Mouse (Mus musculus) CH12.LX (cell line): Measurements from ENCODE around the gene Ptpn20. TPM values are rescaled to one million over a fixed set of nuclear protein-coding genes. Genes with fewer than 3 reads are reported as not detected.

Source experiments
- DNase-seq: peaks from one replicate; pipeline ENCODE4 v3.0.0-alpha.2; 2013; ENCODE audit errors: extremely low read depth
- H3K27ac ChIP-seq: 2 replicates; pipeline ENCODE4 v1.5.1; 2012; ENCODE audit warnings: low read depth, mild to moderate bottlenecking, control low read depth, moderate library complexity; ENCODE audit not compliant: insufficient read depth
- H3K27me3 ChIP-seq: replicated peaks from 2 replicates; pipeline ENCODE3; 2012; ENCODE audit warnings: inconsistent platforms
- H3K36me3 ChIP-seq, 2 experiments: replicated peaks in 1 of 2; 2 replicates each; pipeline versions ENCODE3 to v1.6.1; 2012; ENCODE audit warnings: inconsistent platforms in 1 of 2, low read length in 1 of 2, mild to moderate bottlenecking in 1 of 2, mixed read lengths in 1 of 2, moderate library complexity in 1 of 2; ENCODE audit not compliant: control insufficient read depth in 1 of 2, insufficient read depth in 1 of 2
- H3K4me1 ChIP-seq, 2 experiments: 2 replicates each; pipeline ENCODE4 v1.6.1; 2012; ENCODE audit warnings: inconsistent platforms in 1 of 2, moderate library complexity in 1 of 2; ENCODE audit not compliant: insufficient read depth in 2 of 2, control insufficient read depth in 1 of 2
- H3K4me2 ChIP-seq: 2 replicates; pipeline ENCODE4 v1.6.1; 2012; ENCODE audit warnings: low read depth, mild to moderate bottlenecking, control low read depth; ENCODE audit not compliant: poor library complexity, insufficient read depth, severe bottlenecking
- H3K4me3 ChIP-seq, 3 experiments: fragments of 150-350 bp in 1 of 3; sonication (generic) in 1 of 3; replicated peaks in 1 of 3; 2 replicates each; pipeline versions ENCODE3 to v1.5.1; 2011 to 2012; ENCODE audit warnings: low read depth in 2 of 3, low read length in 2 of 3, mild to moderate bottlenecking in 2 of 3, moderate library complexity in 2 of 3, control low read depth in 1 of 3, improper control_type of control experiment in 1 of 3, inconsistent platforms in 1 of 3, mixed read lengths in 1 of 3; ENCODE audit not compliant: poor library complexity in 1 of 3
- H3K79me2 ChIP-seq: replicated peaks from 2 replicates; pipeline ENCODE4 v1.6.1; 2012; ENCODE audit warnings: mild to moderate bottlenecking, moderate library complexity; ENCODE audit not compliant: control insufficient read depth, poor library complexity, insufficient read depth, severe bottlenecking; ENCODE audit errors: extremely low read depth
- H3K9ac ChIP-seq: 2 replicates; pipeline ENCODE4 v1.6.1; 2012; ENCODE audit warnings: low read depth, mild to moderate bottlenecking, control low read depth, moderate library complexity; ENCODE audit not compliant: insufficient read depth
- H3K9me3 ChIP-seq: replicated peaks from 2 replicates; pipeline ENCODE3; 2012; ENCODE audit warnings: low read length, inconsistent platforms, mixed read lengths
- E2F4 ChIP-seq: IDR thresholded peaks from 2 replicates; pipeline ENCODE4 v1.6.1; 2011; ENCODE audit warnings: low read depth, low read length, improper control_type of control experiment; ENCODE audit not compliant: insufficient replicate concordance
- ELF1 ChIP-seq: IDR thresholded peaks from 2 replicates; pipeline ENCODE4 v1.6.1; 2014; ENCODE audit warnings: low read depth, mild to moderate bottlenecking, inconsistent platforms, low read length, improper control_type of control experiment
- ETS1 ChIP-seq: conservative IDR thresholded peaks from 2 replicates; pipeline ENCODE4 v1.6.1; 2012; ENCODE audit warnings: low read depth, mild to moderate bottlenecking, inconsistent platforms, low read length, improper control_type of control experiment, moderate library complexity
- HCFC1 ChIP-seq: IDR thresholded peaks from 2 replicates; pipeline ENCODE4 v1.6.1; 2012; ENCODE audit warnings: low read depth, mild to moderate bottlenecking, inconsistent platforms, low read length, improper control_type of control experiment
- IRF4 ChIP-seq: IDR thresholded peaks from 2 replicates; pipeline ENCODE4 v1.6.1; 2014; ENCODE audit warnings: low read depth, mild to moderate bottlenecking, inconsistent platforms, low read length, improper control_type of control experiment
- JUND ChIP-seq: conservative IDR thresholded peaks from 2 replicates; pipeline ENCODE4 v1.6.1; 2011; ENCODE audit warnings: low read depth, low read length, improper control_type of control experiment
- KAT2A ChIP-seq: IDR thresholded peaks from 2 replicates; pipeline ENCODE4 v1.6.1; 2012; ENCODE audit warnings: low read length, improper control_type of control experiment, inconsistent platforms; ENCODE audit not compliant: insufficient replicate concordance
- MAFK ChIP-seq: IDR thresholded peaks from 2 replicates; pipeline ENCODE4 v1.6.1; 2011; ENCODE audit warnings: low read length, improper control_type of control experiment; ENCODE audit not compliant: insufficient replicate concordance
- MAZ ChIP-seq: IDR thresholded peaks from 2 replicates; pipeline ENCODE4 v1.6.1; 2012; ENCODE audit warnings: low read depth, mild to moderate bottlenecking, inconsistent platforms, low read length, improper control_type of control experiment, moderate library complexity
- MEF2A ChIP-seq: IDR thresholded peaks from 2 replicates; pipeline ENCODE4 v1.6.1; 2014; ENCODE audit warnings: low read depth, mild to moderate bottlenecking, inconsistent platforms, low read length, improper control_type of control experiment, borderline replicate concordance
- MXI1 ChIP-seq: IDR thresholded peaks from 2 replicates; pipeline ENCODE4 v1.6.1; 2011; ENCODE audit warnings: mild to moderate bottlenecking, low read depth, low read length, improper control_type of control experiment
- MYC ChIP-seq: IDR thresholded peaks from 2 replicates; pipeline ENCODE4 v1.6.1; 2011; ENCODE audit warnings: low read depth, mild to moderate bottlenecking, improper control_type of control experiment, low read length
- NELFE ChIP-seq: IDR thresholded peaks from 2 replicates; pipeline ENCODE4 v1.6.1; 2011; ENCODE audit warnings: low read depth, low read length, improper control_type of control experiment
- NRF1 ChIP-seq: IDR thresholded peaks from 2 replicates; pipeline ENCODE4 v1.6.1; 2014; ENCODE audit warnings: low read depth, mild to moderate bottlenecking, inconsistent platforms, low read length, improper control_type of control experiment, moderate library complexity
- PAX5 ChIP-seq: IDR thresholded peaks from 2 replicates; pipeline ENCODE4 v1.6.1; 2012; ENCODE audit warnings: low read length, inconsistent platforms, mixed read lengths
- POLR2A ChIP-seq: IDR thresholded peaks from 2 replicates; pipeline ENCODE4 v1.6.1; 2011; ENCODE audit warnings: low read depth, mild to moderate bottlenecking, improper control_type of control experiment, low read length
- POLR2AphosphoS2 ChIP-seq: IDR thresholded peaks from 2 replicates; pipeline ENCODE4 v1.6.1; 2011; ENCODE audit warnings: low read depth, low read length, improper control_type of control experiment
- SMC3 ChIP-seq: IDR thresholded peaks from 2 replicates; pipeline ENCODE4 v1.6.1; 2011; ENCODE audit warnings: low read depth, low read length, improper control_type of control experiment
- TBP ChIP-seq: conservative IDR thresholded peaks from 2 replicates; pipeline ENCODE4 v1.6.1; 2011; ENCODE audit warnings: low read depth, low read length, improper control_type of control experiment
- ZC3H11A ChIP-seq: IDR thresholded peaks from 2 replicates; pipeline ENCODE4 v1.6.1; 2012; ENCODE audit warnings: low read depth, mild to moderate bottlenecking, inconsistent platforms, low read length, improper control_type of control experiment
- dilution Hi-C: fragments of 300-500 bp; cut with MboI; formaldehyde crosslinking; loops from 2 replicates; pipeline ENCODE4 v1.14.3; 2020; ENCODE audit warnings: low sequenced_read_pairs; ENCODE audit not compliant: extremely low pct_unique_long_range_greater_than_20kb, extremely low pct_ligation_motif_present
- in situ Hi-C: fragments of 300-500 bp; cut with MboI; formaldehyde crosslinking; loops from 3 replicates; pipeline ENCODE4 v1.14.3; 2019; ENCODE audit warnings: low sequenced_read_pairs, low pct_ligation_motif_present, low pct_unique_long_range_greater_than_20kb, mixed read lengths
- polyA plus RNA-seq: library from polyadenylated mRNA; unstranded; fragments of >175 nt; gene quantifications from 2 replicates; pipeline ENCODE4 v1.2.1, GENCODE M21; 2012; ENCODE audit warnings: low read depth; ENCODE audit not compliant: insufficient read length
- total RNA-seq, 2 experiments: library from RNA; depleted of rRNA; stranded (reverse); fragments of 300-350 nt in 1 of 2; fragments of >200 nt in 1 of 2; gene quantifications; 2 replicates each; pipeline ENCODE4 v1.2.3; 2012 to 2014

The Ptpn20 gene
- total and polyA plus RNA-seq, 3 experiments: 0.10 to 0.11 TPM; not detected in 1

- Histone ChIP-seq H3K36me3 (no peaks in the 10 kb centered on the region), H3K4me1 (no peaks in the 10 kb centered on the region), H3K79me2 (no peaks in the 10 kb centered on the region), H3K4me2 (no peak overlapping the region), H3K9ac (no peak overlapping the region), H3K27ac (no peak overlapping the region), H3K27me3 (no peaks in the 10 kb centered on the region), H3K4me3 (no peak overlapping the region), H3K9me3 (no peaks in the 10 kb centered on the region)
- in situ Hi-C loops (no loop called here), dilution Hi-C loops (no loop called here)
- DNase-seq: no peak
- TF ChIP-seq ETS1 (no peak), MXI1 (no peak), HCFC1 (no peak), JUND (no peak), POLR2A (no peak), IRF4 (no peak), ZC3H11A (no peak), NRF1 (no peak), ELF1 (no peak), MYC (no peak), E2F4 (no peak), SMC3 (no peak), KAT2A (no peak), MAFK (no peak)
Observed at GRCm38 (mm10) chr14:33658331-33658730, 69.3 kb downstream of the Ptpn20 start.

- Histone ChIP-seq H3K4me2 (no peak overlapping the region), H3K4me3 (no peak overlapping the region), H3K36me3 (no peaks in the 10 kb centered on the region), H3K27me3 (no peaks in the 10 kb centered on the region), H3K4me1 (no peaks in the 10 kb centered on the region), H3K79me2 (no peaks in the 10 kb centered on the region), H3K9ac (no peak overlapping the region), H3K9me3 (no peaks in the 10 kb centered on the region), H3K27ac (no peak overlapping the region)
- TF ChIP-seq TBP (no peak), SMC3 (no peak), POLR2AphosphoS2 (no peak), MAZ (no peak), NELFE (no peak), HCFC1 (no peak), PAX5 (no peak), MEF2A (no peak)
- dilution Hi-C loops (no loop called here), in situ Hi-C loops (no loop called here)
- DNase-seq: no peak
Observed at GRCm38 (mm10) chr14:33662080-33662479, 73.1 kb downstream of the Ptpn20 start.
